Mouse (Mus musculus): ENCODE data around the gene Stk16. TPM values are rescaled to one million over a fixed set of nuclear protein-coding genes. Genes with fewer than 3 reads are reported as not detected.

The Stk16 gene
- total and polyA plus RNA-seq, 2 experiments from 2014 or later, result 57.4 to 90.1 TPM

DNA sequence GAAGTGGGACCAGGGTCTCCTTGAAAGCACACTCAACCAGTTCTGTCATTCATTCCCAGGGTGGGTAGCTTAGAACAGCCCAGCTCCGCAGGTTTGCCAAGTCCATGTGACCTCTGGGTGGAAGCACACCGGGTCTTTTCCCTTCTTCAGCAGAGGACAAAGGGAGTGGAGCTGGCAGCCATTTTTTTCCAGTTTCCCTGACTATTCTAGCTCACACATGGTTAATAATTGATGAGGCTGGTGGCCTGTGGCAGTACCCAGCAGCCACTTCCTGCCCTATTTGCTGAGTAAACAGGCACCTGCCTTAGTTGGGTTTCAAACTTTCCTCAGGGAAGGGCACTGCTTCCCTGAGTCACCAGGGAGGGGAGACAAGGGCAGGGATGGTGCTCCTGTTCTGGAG, 3.8 kb downstream of the Stk16 start:
- no peak for DNase-seq (ENCODE audit: low spot score)
- peaks cover 2% of the 10 kb centered on the region; the same call in 1 of the 2 replicates for H3K27me3 ChIP-seq (ENCODE audit: control insufficient read depth, insufficient read depth, low read length)
- ATAC-seq (ENCODE audit: insufficient read depth, low read depth), result no peak

DNA sequence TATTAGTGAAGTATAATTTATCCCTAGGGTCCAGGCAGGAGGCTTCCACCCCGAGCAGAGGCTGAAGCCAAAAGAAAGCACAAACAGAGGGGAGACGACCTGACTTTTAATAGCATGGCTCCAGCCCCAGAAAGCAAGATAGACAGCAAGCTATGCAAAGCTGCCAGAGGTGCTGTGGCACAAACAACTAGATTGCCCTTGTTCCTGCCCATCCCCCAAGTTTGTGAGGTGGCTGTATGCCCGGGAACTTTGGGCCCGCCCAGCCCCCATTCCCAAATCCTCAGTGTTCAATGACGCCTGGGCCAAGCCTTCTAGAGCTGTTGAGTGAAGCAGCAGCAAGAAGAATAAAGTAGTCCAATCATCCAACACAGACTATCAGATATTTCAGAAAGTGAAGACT, 4.2 kb downstream of the Stk16 start:
- H3K4me1 ChIP-seq (ENCODE audit: control insufficient read depth, insufficient read depth), result peaks cover 35% of the 10 kb centered on the region

More for the DNA sequence above, 3.8 kb downstream of the Stk16 start:
- Histone ChIP-seq H3K4me3 (ENCODE audit: low read depth, low read length) (no peak overlapping the region), H3K9me3 (replicated peaks; ENCODE audit: control insufficient read depth, low read length) (no peaks in the 10 kb centered on the region), H3K36me3 (replicated peaks; ENCODE audit: control insufficient read depth, insufficient read depth, low read length) (peaks cover 45% of the 10 kb centered on the region), H3K4me1 (ENCODE audit: control insufficient read depth, insufficient read depth) (peaks cover 35% of the 10 kb centered on the region), H3K27ac (ENCODE audit: low read depth) (peak overlapping the region; percentile 86), H3K4me2 (ENCODE audit: low read depth, low read length) (no peak overlapping the region), H3K9ac (replicated peaks; ENCODE audit: low read depth, low read length) (no peak overlapping the region)
- TF ChIP-seq CTCF (IDR thresholded peaks at IDR 0.05; ENCODE audit: low read depth) (no peak), EP300 (IDR thresholded peaks at IDR 0.05; ENCODE audit: low read depth) (no peak)
- WGBS, result 53% methylated on average over 2 of the region's 2 CpGs

DNA sequence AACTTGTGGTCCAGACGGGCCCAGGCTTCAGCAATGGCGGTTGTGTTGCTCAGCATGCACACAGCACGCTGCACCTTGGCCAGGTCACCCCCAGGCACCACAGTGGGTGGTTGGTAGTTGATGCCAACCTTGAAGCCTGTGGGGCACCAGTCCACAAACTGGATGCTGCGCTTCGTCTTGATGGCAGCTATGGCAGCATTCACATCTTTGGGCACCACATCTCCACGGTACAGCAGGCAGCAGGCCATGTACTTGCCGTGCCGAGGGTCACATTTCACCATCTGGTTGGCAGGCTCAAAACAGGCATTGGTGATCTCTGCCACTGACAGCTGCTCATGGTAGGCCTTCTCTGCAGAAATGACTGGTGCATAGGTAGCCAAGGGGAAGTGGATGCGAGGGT, 5.1 kb downstream of the Stk16 start:
- DNase-seq (ENCODE audit: low spot score), result no peak
- ATAC-seq (ENCODE audit: insufficient read depth, low read depth), result no peak
- no peak overlapping the region for H3K27ac ChIP-seq (ENCODE audit: low read depth)
- H3K4me3 ChIP-seq (ENCODE audit: low read depth, low read length), result no peak overlapping the region
- H3K4me2 ChIP-seq (ENCODE audit: low read depth, low read length), result no peak overlapping the region
- H3K4me1 ChIP-seq (ENCODE audit: control insufficient read depth, insufficient read depth), result peaks cover 29% of the 10 kb centered on the region
- H3K36me3 ChIP-seq (replicated peaks; ENCODE audit: control insufficient read depth, insufficient read depth, low read length), result peaks cover 45% of the 10 kb centered on the region
- no peak for TF ChIP-seq CTCF (IDR thresholded peaks at IDR 0.05; ENCODE audit: low read depth)
- TF ChIP-seq EP300 (IDR thresholded peaks at IDR 0.05; ENCODE audit: low read depth), result no peak
- no peak overlapping the region for H3K9ac ChIP-seq (replicated peaks; ENCODE audit: low read depth, low read length)
- WGBS, result 90% methylated on average over 9 of the region's 9 CpGs
- peaks cover 15% of the 10 kb centered on the region; the same call in 1 of the 2 replicates for H3K27me3 ChIP-seq (ENCODE audit: control insufficient read depth, insufficient read depth, low read length)
- no peaks in the 10 kb centered on the region for H3K9me3 ChIP-seq (replicated peaks; ENCODE audit: control insufficient read depth, low read length)

More for the DNA sequence above, 4.2 kb downstream of the Stk16 start:
- no peak for TF ChIP-seq CTCF (IDR thresholded peaks at IDR 0.05; ENCODE audit: low read depth)
- TF ChIP-seq EP300 (IDR thresholded peaks at IDR 0.05; ENCODE audit: low read depth), result 0 out of 2 replicates have a peak, but pooled peaks have one; percentile 42
- 54% methylated on average over 5 of the region's 5 CpGs for WGBS
- no peak for ATAC-seq (ENCODE audit: insufficient read depth, low read depth)
- Histone ChIP-seq H3K27me3 (ENCODE audit: control insufficient read depth, insufficient read depth, low read length) (peaks cover 6% of the 10 kb centered on the region; the same call in 1 of the 2 replicates), H3K4me2 (ENCODE audit: low read depth, low read length) (no peak overlapping the region), H3K9me3 (replicated peaks; ENCODE audit: control insufficient read depth, low read length) (no peaks in the 10 kb centered on the region), H3K9ac (replicated peaks; ENCODE audit: low read depth, low read length) (no peak overlapping the region), H3K36me3 (replicated peaks; ENCODE audit: control insufficient read depth, insufficient read depth, low read length) (peaks cover 45% of the 10 kb centered on the region), H3K27ac (ENCODE audit: low read depth) (peak overlapping the region; percentile 86), H3K4me3 (ENCODE audit: low read depth, low read length) (no peak overlapping the region)
- DNase-seq (ENCODE audit: low spot score), result no peak

DNA sequence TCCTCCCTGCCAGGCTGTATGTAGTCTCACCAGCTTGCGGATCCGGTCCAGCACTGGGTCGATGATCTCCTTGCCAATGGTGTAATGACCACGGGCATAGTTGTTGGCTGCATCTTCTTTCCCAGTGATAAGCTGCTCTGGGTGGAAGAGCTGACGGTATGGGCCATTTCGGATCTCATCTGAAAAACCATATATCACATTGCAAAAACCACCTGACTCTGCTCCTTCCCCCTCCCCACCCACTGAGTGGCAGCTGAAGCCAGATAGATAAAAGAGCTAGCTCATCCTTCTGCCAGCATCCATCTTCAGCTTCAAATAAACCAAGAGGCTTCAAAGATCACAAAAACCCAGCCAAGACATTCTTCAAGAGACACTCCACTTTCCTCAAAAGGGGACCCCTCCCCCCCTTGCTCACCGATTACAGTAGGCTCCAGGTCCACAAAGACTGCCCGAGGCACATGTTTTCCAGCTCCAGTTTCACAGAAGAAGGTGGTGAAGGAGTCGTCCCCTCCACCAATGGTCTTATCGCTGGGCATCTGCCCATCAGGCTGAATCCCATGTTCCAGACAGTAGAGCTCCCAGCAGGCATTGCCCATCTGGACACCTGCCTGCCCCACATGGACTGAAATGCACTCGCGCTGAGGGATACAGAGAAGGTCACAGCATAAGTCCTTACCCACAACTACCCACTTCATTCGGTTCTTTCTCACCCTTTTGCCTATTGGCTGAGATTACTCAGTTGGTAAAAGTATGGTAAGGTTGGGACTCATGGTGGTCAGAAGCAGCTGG, 6.4 kb downstream of the Stk16 start:
- Histone ChIP-seq H3K36me3 (replicated peaks; ENCODE audit: control insufficient read depth, insufficient read depth, low read length) (peaks cover 45% of the 10 kb centered on the region), H3K4me3 (ENCODE audit: low read depth, low read length) (peak overlapping the region; percentile 61; the same call in 1 of the 2 replicates), H3K9me3 (replicated peaks; ENCODE audit: control insufficient read depth, low read length) (no peaks in the 10 kb centered on the region), H3K27me3 (ENCODE audit: control insufficient read depth, insufficient read depth, low read length) (peaks cover 18% of the 10 kb centered on the region; the same call in 1 of the 2 replicates), H3K4me1 (ENCODE audit: control insufficient read depth, insufficient read depth) (peaks cover 21% of the 10 kb centered on the region), H3K9ac (replicated peaks; ENCODE audit: low read depth, low read length) (no peak overlapping the region), H3K27ac (ENCODE audit: low read depth) (peak overlapping the region; percentile 70), H3K4me2 (ENCODE audit: low read depth, low read length) (peak overlapping the region; percentile 87)
- DNase-seq (ENCODE audit: low spot score) (no peak), ATAC-seq (ENCODE audit: insufficient read depth, low read depth) (no peak)
- TF ChIP-seq EP300 (IDR thresholded peaks at IDR 0.05; ENCODE audit: low read depth) (no peak), CTCF (IDR thresholded peaks at IDR 0.05; ENCODE audit: low read depth) (no peak)
- 62% methylated on average over 13 of the region's 13 CpGs for WGBS

DNA sequence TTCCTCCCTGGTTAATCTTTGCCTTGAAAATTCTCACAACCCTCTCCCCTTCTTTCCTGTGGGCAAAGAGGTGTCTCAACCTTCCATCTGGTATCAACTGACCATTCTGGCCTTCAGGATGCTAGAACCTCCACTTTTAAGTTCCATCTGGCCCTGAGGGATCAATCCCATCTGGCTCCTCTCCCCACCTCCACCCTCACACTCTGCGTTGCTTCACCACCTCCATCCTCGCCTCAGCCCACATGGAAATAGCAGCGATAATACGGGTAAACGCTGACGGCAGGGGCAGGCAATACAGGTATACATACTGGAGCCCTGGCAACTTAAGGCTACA, 7.2 kb downstream of the Stk16 start:
- Histone ChIP-seq H3K4me1 (ENCODE audit: control insufficient read depth, insufficient read depth) (peaks cover 21% of the 10 kb centered on the region), H3K4me2 (ENCODE audit: low read depth, low read length) (peak overlapping the region; percentile 87), H3K36me3 (replicated peaks; ENCODE audit: control insufficient read depth, insufficient read depth, low read length) (peaks cover 40% of the 10 kb centered on the region), H3K27ac (ENCODE audit: low read depth) (peak overlapping the region; percentile 82), H3K4me3 (ENCODE audit: low read depth, low read length) (peak overlapping the region; percentile 61), H3K9ac (replicated peaks; ENCODE audit: low read depth, low read length) (peak overlapping the region; percentile 60), H3K27me3 (ENCODE audit: control insufficient read depth, insufficient read depth, low read length) (peaks cover 18% of the 10 kb centered on the region; the same call in 1 of the 2 replicates), H3K9me3 (replicated peaks; ENCODE audit: control insufficient read depth, low read length) (no peaks in the 10 kb centered on the region)
- WGBS, result 1% methylated on average over 6 of the region's 6 CpGs
- no peak for ATAC-seq (ENCODE audit: insufficient read depth, low read depth)
- TF ChIP-seq EP300 (IDR thresholded peaks at IDR 0.05; ENCODE audit: low read depth) (no peak), CTCF (IDR thresholded peaks at IDR 0.05; ENCODE audit: low read depth) (no peak)
- DNase-seq (ENCODE audit: low spot score), result no peak

Measured in heart, postnatal 0 days (tissue).